Mouse (Mus musculus): ENCODE data around the gene Nrsn2. TPM values are rescaled to one million over a fixed set of nuclear protein-coding genes. Genes with fewer than 3 reads are reported as not detected.

Gene Nrsn2
- polyA plus RNA-seq (2017; shearing (Covaris generic)), result not detected

DNA sequence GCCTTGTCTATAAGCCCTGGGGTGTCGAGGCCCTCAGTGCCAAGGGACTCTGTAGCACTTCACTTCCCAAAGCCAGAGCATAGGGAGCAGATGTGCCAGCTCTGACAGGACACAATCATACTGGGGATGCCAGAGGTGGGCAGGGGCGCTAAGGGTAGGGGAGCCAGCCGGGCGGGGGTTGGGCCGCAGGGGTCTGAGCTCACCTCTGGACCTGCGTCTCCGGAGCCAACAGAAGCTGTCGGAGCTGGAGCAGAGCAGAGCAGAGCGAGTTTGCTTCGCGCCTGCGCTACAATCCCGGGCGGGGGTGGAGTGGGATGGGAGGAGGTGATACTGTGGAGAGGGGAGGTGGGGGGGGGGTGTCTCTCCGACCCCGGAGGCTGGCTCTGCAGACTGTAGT, at the start of gene Nrsn2:
TSS of gene Nrsn2 (minus strand) at position 294 of the 397 bp plus-strand sequence.

GRCm38 (mm10) chr2:152415287-152415686, 38.8 kb upstream of the Nrsn2 start, which contains the start of gene 6820408C15Rik:
TSS of gene 6820408C15Rik (plus strand) at chr2:152415587.

GRCm38 (mm10) chr2:152414591-152415165, 38.2 kb upstream of the Nrsn2 start, which contains the start of gene Zcchc3:
TSS of gene Zcchc3 (minus strand) at chr2:152415027.

DNA sequence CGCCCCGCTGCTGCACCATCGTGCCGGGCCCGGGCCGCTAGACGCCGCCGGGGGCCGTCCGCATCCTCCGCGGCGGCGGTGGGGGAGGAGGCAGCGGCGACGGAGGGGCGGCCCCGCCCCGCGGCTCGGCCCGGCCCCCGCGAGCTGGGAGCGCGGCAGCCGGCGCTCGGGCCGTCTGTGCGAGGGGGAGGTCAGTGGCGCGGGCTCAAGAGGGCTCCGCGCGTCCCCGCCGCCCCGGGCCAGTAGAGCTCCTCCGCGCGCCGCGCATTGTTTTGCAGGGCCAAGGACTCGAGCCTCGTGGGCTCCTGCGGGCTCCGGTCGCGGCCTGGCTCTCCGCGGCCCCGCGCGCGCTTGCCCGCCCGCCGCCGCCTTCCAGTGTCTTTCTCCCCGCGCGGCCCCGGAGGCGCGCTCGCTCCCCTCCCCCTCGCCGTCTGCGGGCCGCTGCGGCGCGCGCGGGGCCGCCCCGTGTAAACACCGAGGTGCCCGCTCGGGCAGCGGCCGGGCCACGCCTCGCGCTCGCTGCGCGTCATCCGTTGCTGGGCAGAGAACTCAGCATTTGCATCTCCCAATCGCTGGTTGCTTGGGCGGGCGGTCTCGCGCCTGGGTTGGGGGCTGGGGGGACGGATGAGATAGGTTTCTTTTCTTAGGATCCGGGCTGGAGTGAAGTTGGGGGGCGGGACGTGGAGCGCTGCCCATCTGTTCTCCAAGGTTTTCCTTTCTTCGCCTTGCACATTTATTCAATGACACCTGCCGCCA, 21.4 kb upstream of the Nrsn2 start, which contains the start of gene Sox12:
TSS of gene Sox12 (minus strand) at position 384 of the 756 bp plus-strand sequence.

DNA sequence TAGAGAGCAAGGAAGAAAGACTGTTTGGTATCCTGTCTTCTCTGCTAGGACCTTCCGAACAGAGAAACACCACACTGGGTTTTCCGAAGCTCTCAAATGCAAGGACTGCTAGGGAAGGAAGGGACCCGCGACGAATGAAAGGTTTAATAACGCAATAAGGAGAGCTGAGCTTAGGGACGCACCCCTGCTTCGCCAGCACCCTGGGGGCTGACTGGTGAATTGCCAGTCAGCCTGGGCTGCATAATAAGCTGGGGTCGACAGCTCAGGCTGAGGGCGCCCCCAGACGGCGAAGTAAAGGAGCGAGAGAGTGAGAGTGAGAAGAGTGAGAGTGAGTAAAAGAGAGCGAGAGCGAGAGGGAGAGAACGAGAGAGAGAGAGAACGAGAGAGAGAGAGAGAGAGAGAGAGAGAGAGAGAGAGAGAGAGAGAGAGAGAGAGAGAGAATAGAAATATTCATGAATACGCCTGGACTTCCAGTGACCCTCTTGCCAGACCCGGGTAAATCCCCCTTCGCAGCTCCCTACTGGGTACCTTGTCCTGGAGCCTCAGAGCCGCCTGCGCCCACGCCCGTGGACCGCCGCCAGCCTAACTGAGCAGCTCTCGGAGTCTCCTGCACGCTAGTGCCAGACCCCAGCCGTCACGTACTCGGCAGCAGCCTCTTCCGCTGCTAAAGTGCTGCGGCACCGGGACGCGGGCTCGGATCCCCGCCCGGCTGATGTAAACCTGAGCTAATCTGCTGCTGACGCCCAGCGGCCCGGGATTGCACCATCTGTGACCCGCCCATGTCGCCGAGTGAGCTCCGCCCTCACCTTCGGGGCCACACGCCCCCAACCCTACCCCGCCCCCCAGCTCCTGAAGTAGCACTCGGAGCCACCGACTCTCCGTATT, 32.9 kb downstream of the Nrsn2 start, which contains the start of gene Trib3:
TSS of gene Trib3 (minus strand) at position 704 of the 885 bp plus-strand sequence.

GRCm38 (mm10) chr2:152332101-152332825, 44.2 kb downstream of the Nrsn2 start, which contains the start of gene Rbck1:
TSS of gene Rbck1 (minus strand) at chr2:152332653.

Other genes starting within 250 kb of the Nrsn2 start
- gene Tcf15, start 233.1 kb downstream of the Nrsn2 start, polyA plus RNA-seq (2017; shearing (Covaris generic)), result not detected
- 44.3 TPM for gene Csnk2a1, start 149.8 kb downstream of the Nrsn2 start, polyA plus RNA-seq (2017; shearing (Covaris generic))
- 68.7 TPM for gene Tbc1d20, start 82.8 kb downstream of the Nrsn2 start, polyA plus RNA-seq (2017; shearing (Covaris generic))
- gene Rbck1, start 44.0 kb downstream of the Nrsn2 start, polyA plus RNA-seq (2017; shearing (Covaris generic)), result 288 TPM
- gene Trib3, start 32.6 kb downstream of the Nrsn2 start, polyA plus RNA-seq (2017; shearing (Covaris generic)), result 12.2 TPM
- 0.27 TPM for gene Sox12, start 21.4 kb upstream of the Nrsn2 start, polyA plus RNA-seq (2017; shearing (Covaris generic))
- 0.41 TPM for gene Zcchc3, start 38.4 kb upstream of the Nrsn2 start, polyA plus RNA-seq (2017; shearing (Covaris generic))
- not detected for gene 6820408C15Rik, start 38.9 kb upstream of the Nrsn2 start, polyA plus RNA-seq (2017; shearing (Covaris generic))
- not detected for gene Defb23, start 88.0 kb upstream of the Nrsn2 start, polyA plus RNA-seq (2017; shearing (Covaris generic))
- gene Defb20, start 100.4 kb upstream of the Nrsn2 start, polyA plus RNA-seq (2017; shearing (Covaris generic)), result not detected
- not detected for gene Defb22, start 113.5 kb upstream of the Nrsn2 start, polyA plus RNA-seq (2017; shearing (Covaris generic))
- gene Defb26, start 135.1 kb upstream of the Nrsn2 start, polyA plus RNA-seq (2017; shearing (Covaris generic)), result not detected
- not detected for gene Defb28, start 141.6 kb upstream of the Nrsn2 start, polyA plus RNA-seq (2017; shearing (Covaris generic))
- gene Defb29, start 163.5 kb upstream of the Nrsn2 start, polyA plus RNA-seq (2017; shearing (Covaris generic)), result not detected
- gene Gm17416, start 192.7 kb upstream of the Nrsn2 start, polyA plus RNA-seq (2017; shearing (Covaris generic)), result not detected
- gene Defb21, start 196.1 kb upstream of the Nrsn2 start, polyA plus RNA-seq (2017; shearing (Covaris generic)), result not detected
- not detected for gene Defb19, start 203.7 kb upstream of the Nrsn2 start, polyA plus RNA-seq (2017; shearing (Covaris generic))
- not detected for gene Defb45, start 222.8 kb upstream of the Nrsn2 start, polyA plus RNA-seq (2017; shearing (Covaris generic))
- not detected for gene Defb36, start 227.7 kb upstream of the Nrsn2 start, polyA plus RNA-seq (2017; shearing (Covaris generic))
- gene Defb25, start 246.4 kb upstream of the Nrsn2 start, polyA plus RNA-seq (2017; shearing (Covaris generic)), result not detected

All from naive thymus-derived CD4-positive, alpha-beta T cell, adult 5 months (primary cell).